Mouse (Mus musculus) right cerebral cortex, postnatal 36 days (tissue): ENCODE measurements around the gene Zfp729b.

ENCODE experiments used
- DNase-seq, 2 experiments: peaks; one replicate each; pipeline ENCODE4 v3.0.0; 2022; ENCODE audit warnings: low spot score in 2 of 2, mixed read lengths in 1 of 2

Gene Zfp729b

GRCm38 (mm10) chr13:67609066-67609876, at the start of gene Zfp729b:
Gene Zfp729b, minus strand, starts transcription at chr13:67609707.
- DNase-seq = peak; percentile 87 to 89

DNA sequence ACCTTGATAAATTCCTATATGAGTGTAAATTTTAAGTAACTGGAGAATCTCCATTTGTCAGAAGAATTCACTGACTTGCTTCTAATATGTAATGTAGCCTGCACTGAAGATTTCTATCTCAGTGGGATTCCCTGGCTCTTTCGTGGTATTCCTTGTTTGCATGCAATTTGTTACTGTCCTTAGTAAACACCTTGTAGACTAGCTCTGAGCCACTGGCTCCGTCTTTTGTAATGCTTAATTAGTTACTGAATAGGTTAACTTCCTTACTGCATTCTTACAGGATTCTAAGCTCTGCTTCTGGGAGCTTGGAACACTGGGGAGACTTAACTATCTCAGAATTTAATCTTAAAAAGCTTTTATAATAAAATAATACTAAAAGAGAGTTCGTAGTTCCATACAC, 43.0 kb upstream of the Zfp729b start:
- no peak for DNase-seq

DNA sequence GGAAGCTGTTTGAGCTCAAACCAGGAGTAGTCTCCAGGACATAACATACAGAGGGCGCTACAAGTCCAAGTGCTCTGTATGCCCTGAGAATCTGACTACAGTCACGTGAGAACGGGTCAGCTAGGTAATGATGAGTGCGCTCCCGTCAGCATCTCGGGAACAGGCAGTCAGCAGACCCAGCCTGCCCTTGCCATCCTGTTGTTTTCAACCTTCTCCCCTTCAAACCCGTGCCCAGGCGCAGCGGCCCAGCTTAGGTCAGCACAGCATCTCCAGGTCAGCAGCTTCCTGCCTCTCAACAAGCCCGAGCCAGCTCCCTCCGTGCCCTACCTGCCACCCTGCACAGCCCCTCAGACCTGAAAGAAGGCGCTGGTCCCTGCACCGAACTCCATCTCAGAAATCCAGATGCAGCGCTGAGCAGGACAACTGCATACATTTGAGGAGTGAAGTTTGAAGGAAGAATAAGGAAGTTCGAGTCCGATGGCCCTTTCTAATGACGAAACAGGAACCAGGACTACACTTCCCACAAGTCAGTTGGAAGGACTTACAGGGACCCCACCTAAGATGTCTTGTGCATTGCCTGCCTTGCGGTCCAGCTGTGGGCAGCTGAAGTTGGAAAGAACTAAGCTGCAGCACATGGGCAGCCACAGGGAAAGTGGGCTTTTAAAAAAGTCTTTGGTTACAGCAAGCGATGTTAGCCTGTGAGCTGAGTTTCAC, 27.9 kb upstream of the Zfp729b start, which contains the start of the genes Gm49345 and Zfp729a:
Gm49345 (minus strand) TSS at position 476 of the 714 bp plus-strand sequence.
Zfp729a (minus strand) TSS at position 498 of the 714 bp plus-strand sequence.
- peak; percentile 82 to 88 for DNase-seq

DNA sequence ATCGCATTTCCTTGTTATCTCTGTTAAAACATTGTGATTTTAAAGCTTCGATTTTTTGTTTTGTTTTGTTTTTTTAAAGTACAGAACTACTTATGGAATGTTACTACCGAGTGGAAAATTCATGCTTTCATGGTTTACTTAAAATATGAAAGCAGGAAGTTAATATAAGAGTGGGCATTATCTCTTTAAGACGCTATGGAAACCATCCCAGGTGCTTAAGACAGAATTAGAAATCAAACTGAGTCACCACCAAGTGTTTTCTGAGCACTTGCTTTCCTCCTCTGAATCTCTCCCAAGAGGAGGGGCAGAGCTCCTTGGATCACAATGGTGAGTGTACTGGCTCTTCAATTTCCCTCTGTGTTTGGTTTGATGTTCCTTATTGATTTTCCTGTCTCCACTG, 601 bp upstream of the Zfp729b start:
- no peak for DNase-seq

DNA sequence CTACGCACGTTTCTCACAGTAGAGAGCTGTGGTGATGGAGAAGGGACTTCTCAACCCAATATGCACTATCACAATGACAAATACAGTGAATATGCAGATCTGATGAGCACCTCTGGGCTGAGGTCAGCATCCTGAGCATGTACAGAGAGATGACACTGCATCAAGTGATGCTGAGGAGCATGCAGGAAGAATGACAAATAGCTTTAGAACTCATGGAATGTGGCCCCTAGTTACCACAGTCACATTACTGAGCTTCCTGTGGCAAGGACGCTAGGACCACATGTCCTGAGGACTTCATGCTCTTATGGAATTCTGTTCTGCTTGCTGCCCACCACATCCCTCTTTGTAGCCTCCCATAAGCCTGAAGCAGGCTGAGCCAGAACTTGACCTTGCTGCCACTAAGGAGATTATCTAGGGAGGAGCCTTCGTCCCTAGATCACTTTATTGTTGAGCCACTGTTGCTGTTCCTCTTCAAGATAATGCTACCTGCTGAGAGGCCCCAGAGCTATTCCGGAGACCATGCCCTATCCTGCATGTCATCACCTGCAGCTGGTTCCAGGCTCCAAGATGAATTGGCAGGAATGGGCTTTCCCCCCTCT, 36.8 kb downstream of the Zfp729b start:
- DNase-seq = no peak

DNA sequence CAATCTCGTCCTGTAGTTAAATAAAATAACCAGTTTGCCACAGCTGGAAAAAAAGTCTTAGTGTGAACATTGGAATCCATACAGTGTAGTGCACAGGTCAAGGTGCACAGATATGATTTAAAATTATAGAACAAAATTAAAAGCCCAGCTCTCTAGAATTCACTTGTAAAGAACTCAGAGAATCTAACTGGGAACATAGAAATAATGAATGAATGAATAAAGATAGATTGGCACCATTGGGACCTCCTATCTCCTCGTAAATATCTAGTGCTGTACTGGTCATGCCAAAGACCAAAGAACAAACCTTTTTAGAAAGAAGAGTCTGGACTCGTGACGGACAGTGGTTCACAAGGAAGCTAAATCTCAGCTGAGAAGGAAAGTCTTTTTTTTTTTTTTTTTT, 55.8 kb downstream of the Zfp729b start, which contains the start of gene Zfp748:
Zfp748 (minus strand) TSS at position 101 of the 400 bp plus-strand sequence.
- no peak for DNase-seq

GRCm38 (mm10) chr13:67552505-67553346, 56.8 kb downstream of the Zfp729b start:
- DNase-seq = peak; percentile 91 to 93

- no peak for DNase-seq
Observed at GRCm38 (mm10) chr13:67545941-67546340, 63.6 kb downstream of the Zfp729b start.
